Mouse (Mus musculus) stomach, embryonic 14.5 days (tissue): ENCODE results near the gene Igf2r. TPM values are rescaled to one million over a fixed set of nuclear protein-coding genes. Genes with fewer than 3 reads are reported as not detected.
A peak's percentile ranks its signal among the peaks of the same experiment; 100 is the strongest.

Experiments
- ATAC-seq: fragments of 200-750 bp; cut with Nextera tagmentation; 2 replicates; pipeline ENCODE4 v1.8.0; 2017; ENCODE audit warnings: low read depth, moderate TSS enrichment; ENCODE audit not compliant: insufficient number of reproducible peaks, insufficient read depth, low FRiP score
- H3K27ac ChIP-seq: fragments of 300-500 bp; sonication (generic); 2 replicates; pipeline ENCODE4 v1.5.1; 2014; ENCODE audit warnings: mild to moderate bottlenecking, low read length, moderate library complexity, mixed read lengths
- H3K27me3 ChIP-seq: fragments of 300-500 bp; sonication (generic); 2 replicates; pipeline ENCODE4 v1.6.1; 2014; ENCODE audit warnings: low read length, control low read depth, mixed read lengths; ENCODE audit not compliant: control insufficient read depth, insufficient read depth
- H3K36me3 ChIP-seq: fragments of 300-500 bp; sonication (generic); 2 replicates; pipeline ENCODE4 v1.6.1; 2014; ENCODE audit warnings: mild to moderate bottlenecking, control low read depth, low read length, moderate library complexity, mixed read lengths; ENCODE audit not compliant: control insufficient read depth, insufficient read depth
- H3K4me1 ChIP-seq: fragments of 300-500 bp; sonication (generic); 2 replicates; pipeline ENCODE4 v1.6.1; 2014; ENCODE audit warnings: low read length, control low read depth, mixed read lengths; ENCODE audit not compliant: control insufficient read depth, insufficient read depth
- H3K4me2 ChIP-seq: fragments of 300-500 bp; sonication (generic); replicated peaks from 2 replicates; pipeline ENCODE4 v1.6.1; 2014; ENCODE audit warnings: low read depth, low read length, control low read depth
- H3K4me3 ChIP-seq: fragments of 300-500 bp; sonication (generic); 2 replicates; pipeline ENCODE4 v1.5.1; 2014; ENCODE audit warnings: low read depth, low read length, control low read depth
- H3K9ac ChIP-seq: fragments of 300-500 bp; sonication (generic); replicated peaks from 2 replicates; pipeline ENCODE4 v1.6.1; 2014; ENCODE audit warnings: low read depth, mild to moderate bottlenecking, control low read depth, low read length, moderate library complexity, mixed read lengths
- H3K9me3 ChIP-seq: fragments of 300-500 bp; sonication (generic); 2 replicates; pipeline ENCODE4 v1.6.1; 2016; ENCODE audit warnings: low read depth, low read length, control low read depth; ENCODE audit not compliant: control insufficient read depth
- WGBS: fragments of 180-500 bp; shearing (Covaris S2); extraction: QIAGEN DNeasy Blood & Tissue Kit; methylation state at CpG from one replicate; pipeline ENCODE4 v1.1.7; 2014; 5-methylcytosine and 5-hydroxymethylcytosine counted together
- polyA plus RNA-seq: library from polyadenylated mRNA; unstranded; fragments of >200 nt; fragmentation: Nextera tagmentation; extraction: Ambion mirVana; gene quantifications from 2 replicates; pipeline ENCODE4 v1.2.1, GENCODE M21; 2014

Gene Igf2r
- polyA plus RNA-seq, 1 experiment from 2014 or later: 46.0 TPM

GRCm38 (mm10) chr17:12757990-12758389 lies 11.5 kb downstream of the Igf2r start:
- Histone ChIP-seq H3K36me3 (peaks cover 20% of the 10 kb centered on the region; the same call in 1 of the 2 replicates), H3K4me3 (no peak overlapping the region), H3K27me3 (no peaks in the 10 kb centered on the region), H3K4me2 (no peak overlapping the region), H3K9ac (no peak overlapping the region), H3K9me3 (no peaks in the 10 kb centered on the region), H3K27ac (no peak overlapping the region), H3K4me1 (peaks cover 45% of the 10 kb centered on the region)
- 79% methylated on average over 5 of the region's 5 CpGs for WGBS
- ATAC-seq: no peak

- Histone ChIP-seq H3K4me3 (no peak overlapping the region), H3K4me1 (peaks cover 52% of the 10 kb centered on the region), H3K36me3 (peaks cover 20% of the 10 kb centered on the region; the same call in 1 of the 2 replicates), H3K27me3 (no peaks in the 10 kb centered on the region), H3K9ac (no peak overlapping the region), H3K9me3 (no peaks in the 10 kb centered on the region), H3K27ac (no peak overlapping the region), H3K4me2 (no peak overlapping the region)
- ATAC-seq: no peak
- WGBS: 84% methylated on average over 6 of the region's 6 CpGs
These were observed 12.3 kb downstream of the Igf2r start for GRCm38 (mm10) chr17:12757161-12757560.

GRCm38 (mm10) chr17:12755951-12756350 lies 13.5 kb downstream of the Igf2r start:
- 59% methylated on average over 4 of the region's 4 CpGs for WGBS
- peaks cover 61% of the 10 kb centered on the region for H3K4me1 ChIP-seq

GRCm38 (mm10) chr17:12755146-12755545 lies 14.3 kb downstream of the Igf2r start:
- Histone ChIP-seq H3K9me3 (no peaks in the 10 kb centered on the region), H3K4me1 (peaks cover 65% of the 10 kb centered on the region), H3K27ac (no peak overlapping the region), H3K9ac (no peak overlapping the region), H3K27me3 (no peaks in the 10 kb centered on the region), H3K4me2 (no peak overlapping the region), H3K4me3 (no peak overlapping the region), H3K36me3 (peaks cover 7% of the 10 kb centered on the region; the same call in 1 of the 2 replicates)
- no peak for ATAC-seq
- 67% methylated on average over 4 of the region's 4 CpGs for WGBS

More at GRCm38 (mm10) chr17:12755951-12756350, 13.5 kb downstream of the Igf2r start:
- Histone ChIP-seq H3K9ac (no peak overlapping the region), H3K4me2 (no peak overlapping the region), H3K27ac (no peak overlapping the region), H3K4me3 (no peak overlapping the region), H3K9me3 (no peaks in the 10 kb centered on the region), H3K27me3 (no peaks in the 10 kb centered on the region), H3K36me3 (peaks cover 13% of the 10 kb centered on the region; the same call in 1 of the 2 replicates)
- ATAC-seq: no peak

- WGBS: 61% methylated on average over 3 of the region's 3 CpGs
- no peaks in the 10 kb centered on the region for H3K27me3 ChIP-seq
- no peak overlapping the region; the same call in 1 of the 2 replicates for H3K27ac ChIP-seq
- no peaks in the 10 kb centered on the region for H3K9me3 ChIP-seq
- no peak overlapping the region for H3K4me2 ChIP-seq
- H3K9ac ChIP-seq: no peak overlapping the region
- no peak overlapping the region for H3K4me3 ChIP-seq
- H3K4me1 ChIP-seq: peaks cover 66% of the 10 kb centered on the region
- H3K36me3 ChIP-seq: peaks cover 7% of the 10 kb centered on the region; the same call in 1 of the 2 replicates
- no peak for ATAC-seq
These were observed 15.0 kb downstream of the Igf2r start for GRCm38 (mm10) chr17:12754243-12755007.

- H3K4me3 ChIP-seq: no peak overlapping the region
These were observed 16.4 kb downstream of the Igf2r start for GRCm38 (mm10) chr17:12753050-12753449.

GRCm38 (mm10) chr17:12751641-12752040 lies 17.8 kb downstream of the Igf2r start:
- H3K4me3 ChIP-seq: no peak overlapping the region
- peak overlapping the region; percentile 71; the same call in 1 of the 2 replicates for H3K27ac ChIP-seq
- no peaks in the 10 kb centered on the region for H3K9me3 ChIP-seq
- H3K9ac ChIP-seq: no peak overlapping the region
- H3K36me3 ChIP-seq: peaks cover 8% of the 10 kb centered on the region
- H3K27me3 ChIP-seq: no peaks in the 10 kb centered on the region
- H3K4me2 ChIP-seq: 0 out of 2 replicates have a peak overlapping the region, but pooled peaks have one; percentile 2
- 17% methylated on average over 4 of the region's 4 CpGs for WGBS
- no peak for ATAC-seq
- H3K4me1 ChIP-seq: peaks cover 72% of the 10 kb centered on the region

More at GRCm38 (mm10) chr17:12753050-12753449, 16.4 kb downstream of the Igf2r start:
- ATAC-seq: no peak
- Histone ChIP-seq H3K9ac (no peak overlapping the region), H3K27me3 (no peaks in the 10 kb centered on the region), H3K27ac (no peak overlapping the region; the same call in 1 of the 2 replicates), H3K36me3 (peaks cover 12% of the 10 kb centered on the region), H3K4me1 (peaks cover 66% of the 10 kb centered on the region), H3K9me3 (no peaks in the 10 kb centered on the region), H3K4me2 (no peak overlapping the region)
- WGBS: 67% methylated on average over 4 of the region's 4 CpGs

- Histone ChIP-seq H3K36me3 (peaks cover 8% of the 10 kb centered on the region), H3K4me2 (no peak overlapping the region), H3K9ac (no peak overlapping the region), H3K9me3 (no peaks in the 10 kb centered on the region), H3K4me3 (no peak overlapping the region), H3K27ac (peak overlapping the region; percentile 82; the same call in 1 of the 2 replicates), H3K27me3 (no peaks in the 10 kb centered on the region), H3K4me1 (peaks cover 68% of the 10 kb centered on the region)
- no peak for ATAC-seq
- 26% methylated on average over 4 of the region's 4 CpGs for WGBS
These were observed 18.2 kb downstream of the Igf2r start for GRCm38 (mm10) chr17:12751218-12751617.
